Mouse (Mus musculus): Measurements from ENCODE around the gene Lhpp. TPM values are rescaled to one million over a fixed set of nuclear protein-coding genes. Genes with fewer than 3 reads are reported as not detected.
A peak's percentile ranks its signal among the peaks of the same experiment; 100 is the strongest.

Lhpp gene
- 23.1 and 25.7 TPM in 2 replicates for polyA plus RNA-seq (2015; fragmentation: Nextera tagmentation; extraction: Ambion mirVana)

DNA sequence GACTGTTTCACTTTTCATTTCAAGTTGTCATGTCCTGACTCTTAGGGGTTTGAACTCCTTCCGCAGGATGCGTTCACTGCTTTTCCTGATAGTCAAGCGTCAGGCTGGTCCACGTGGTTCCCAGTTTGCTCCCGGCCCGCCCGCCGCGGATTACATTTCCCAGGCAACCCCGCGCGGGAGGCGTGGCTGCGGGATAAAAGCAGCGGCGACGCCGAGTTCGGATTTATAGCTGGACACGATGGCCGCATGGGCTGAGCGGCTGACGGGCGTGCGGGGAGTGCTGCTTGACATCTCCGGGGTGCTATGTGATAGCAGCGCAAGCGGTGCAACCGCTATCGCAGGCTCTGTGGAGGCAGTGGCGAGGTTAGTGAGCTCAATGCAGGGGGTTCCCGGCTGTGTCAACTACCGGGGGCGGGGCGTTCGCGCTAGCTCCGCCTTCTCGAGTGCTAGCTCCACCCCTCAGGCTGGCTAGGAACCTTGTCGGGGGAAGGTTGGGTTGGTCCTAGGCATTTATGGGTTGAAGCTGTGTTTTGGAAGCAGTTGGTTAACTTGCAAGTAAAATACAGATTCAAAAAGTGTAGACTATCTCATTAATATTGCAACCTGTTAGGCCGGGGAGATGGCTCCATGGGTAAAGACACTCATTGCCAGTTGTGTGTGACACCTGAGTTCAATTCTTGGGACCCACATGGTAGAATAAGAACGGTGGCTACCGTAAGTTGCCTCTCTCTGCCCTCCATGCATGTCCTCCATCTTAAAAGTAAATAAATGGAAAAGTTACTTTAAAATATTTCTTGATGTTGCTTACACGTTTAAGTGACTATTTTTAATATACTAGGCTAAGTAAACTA, at the start of gene Lhpp:
Gene Lhpp (plus strand): TSS at position 171 of the 851 bp plus-strand sequence.
- peak; percentile 92 for ATAC-seq (replicated peaks)
- Histone ChIP-seq H3K4me2 (replicated peaks) (peak within 1 kb of the TSS; percentile 66), H3K9ac (replicated peaks) (peak within 1 kb of the TSS; percentile 52), H3K36me3 (no peaks in the 10 kb centered on the region), H3K27me3 (0 out of 2 replicates have a peak, but pooled peaks cover 4% of the 10 kb centered on the region), H3K4me3 (peak within 1 kb of the TSS; percentile 52), H3K9me3 (no peaks in the 10 kb centered on the region), H3K27ac (replicated peaks) (no peak within 1 kb of the TSS), H3K4me1 (peaks cover 8% of the 10 kb centered on the region; the same call in 1 of the 2 replicates)
- 8% methylated on average over 44 of the region's 44 CpGs for WGBS

DNA sequence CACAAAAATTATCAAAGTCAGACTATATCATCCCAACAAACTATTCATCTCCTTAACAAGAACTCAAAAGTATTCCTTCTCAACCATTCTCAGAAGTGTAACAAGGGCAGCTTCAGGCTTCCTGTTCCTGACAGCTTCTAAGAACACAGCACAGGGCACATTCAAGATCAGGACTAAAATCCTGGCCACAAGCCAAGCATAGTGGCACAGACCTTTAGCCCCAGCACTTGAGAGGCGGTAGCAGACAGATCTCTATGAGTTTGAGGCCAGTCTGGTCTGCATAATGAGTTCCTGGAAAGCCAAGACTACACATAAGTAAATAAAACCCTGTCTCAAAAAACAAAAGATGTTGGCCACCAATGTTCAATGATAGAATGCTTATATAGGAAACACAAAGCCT, 44.6 kb upstream of the Lhpp start:
- H3K27ac ChIP-seq (replicated peaks), result no peak overlapping the region
- H3K4me3 ChIP-seq, result no peak overlapping the region
- peaks cover 6% of the 10 kb centered on the region; the same call in 1 of the 2 replicates for H3K4me1 ChIP-seq
- peaks cover 30% of the 10 kb centered on the region for H3K36me3 ChIP-seq
- H3K9ac ChIP-seq (replicated peaks), result no peak overlapping the region
- no peak overlapping the region for H3K4me2 ChIP-seq (replicated peaks)
- 20% methylated on average over 1 of the region's 1 CpGs for WGBS
- no peaks in the 10 kb centered on the region for H3K27me3 ChIP-seq
- no peaks in the 10 kb centered on the region for H3K9me3 ChIP-seq
- no peak for ATAC-seq (replicated peaks)

DNA sequence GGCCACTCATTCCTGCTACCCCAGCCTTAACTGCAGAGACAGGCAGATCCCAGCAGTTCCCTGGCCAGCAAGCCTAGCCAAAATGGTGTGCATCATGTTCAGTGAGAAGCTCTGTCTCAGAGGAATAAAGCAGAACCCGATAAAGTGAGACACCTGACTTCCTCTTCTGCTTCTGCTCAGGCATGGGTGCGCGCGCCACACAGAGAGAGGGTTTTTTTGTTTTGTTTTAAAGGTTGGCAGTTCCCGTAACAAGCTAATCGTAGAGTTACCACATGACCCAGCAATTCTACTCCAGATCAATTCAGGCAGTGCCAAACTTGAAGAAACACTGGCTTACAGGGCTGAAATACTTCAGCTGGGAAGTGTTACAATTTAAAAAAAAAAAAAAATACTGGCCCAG, 41.6 kb upstream of the Lhpp start:
- Histone ChIP-seq H3K4me3 (no peak overlapping the region), H3K9ac (replicated peaks) (no peak overlapping the region), H3K4me1 (peaks cover 26% of the 10 kb centered on the region), H3K36me3 (peaks cover 7% of the 10 kb centered on the region; the same call in 1 of the 2 replicates), H3K27me3 (no peaks in the 10 kb centered on the region), H3K9me3 (no peaks in the 10 kb centered on the region), H3K27ac (replicated peaks) (no peak overlapping the region), H3K4me2 (replicated peaks) (no peak overlapping the region)
- 68% methylated on average over 6 of the region's 6 CpGs for WGBS
- no peak for ATAC-seq (replicated peaks)

DNA sequence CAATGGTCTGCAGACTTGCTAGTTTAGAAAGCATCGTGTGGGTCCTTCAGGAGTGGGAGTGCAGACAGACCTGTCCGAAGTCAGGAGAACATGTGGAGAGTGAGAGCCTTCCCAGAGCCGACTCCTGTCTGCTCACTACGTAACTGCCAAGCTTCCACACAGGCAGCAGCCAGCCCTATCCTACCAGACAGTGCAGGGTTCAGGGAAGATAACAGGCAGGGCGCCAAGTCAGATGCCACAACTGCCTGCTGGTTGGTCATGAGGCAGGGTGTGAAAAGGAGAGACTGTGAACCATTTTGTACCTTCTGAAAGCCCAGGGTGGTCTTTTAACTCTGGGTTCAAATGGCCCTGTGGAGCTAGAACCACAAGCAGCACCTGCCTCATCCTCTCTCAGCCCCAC, 40.4 kb upstream of the Lhpp start:
- H3K27ac ChIP-seq (replicated peaks), result no peak overlapping the region
- peaks cover 26% of the 10 kb centered on the region for H3K4me1 ChIP-seq
- no peaks in the 10 kb centered on the region for H3K27me3 ChIP-seq
- no peak overlapping the region for H3K4me2 ChIP-seq (replicated peaks)
- H3K9me3 ChIP-seq, result no peaks in the 10 kb centered on the region
- no peak for ATAC-seq (replicated peaks)
- no peak overlapping the region for H3K4me3 ChIP-seq
- H3K36me3 ChIP-seq, result peaks cover 2% of the 10 kb centered on the region; the same call in 1 of the 2 replicates
- H3K9ac ChIP-seq (replicated peaks), result no peak overlapping the region
- 80% methylated on average over 5 of the region's 5 CpGs for WGBS

DNA sequence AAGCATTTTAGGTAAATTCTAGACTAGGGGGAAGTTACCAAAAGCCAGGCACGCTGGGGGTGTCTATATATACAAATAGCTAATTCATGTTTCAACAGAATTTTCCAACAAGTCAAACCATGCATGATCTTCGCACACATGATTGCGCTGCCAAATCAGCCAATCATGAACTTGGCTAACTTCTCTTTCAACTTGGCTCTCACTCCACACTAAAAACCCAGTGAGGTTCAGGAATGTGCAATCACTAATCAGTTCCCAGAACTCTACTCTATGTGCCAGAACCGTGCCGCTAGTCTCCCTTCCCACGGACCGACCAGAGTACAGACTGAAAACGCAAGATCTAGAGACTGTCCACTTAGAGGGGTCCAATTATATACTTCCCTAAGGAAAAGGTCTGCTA, 39.0 kb upstream of the Lhpp start:
- Histone ChIP-seq H3K27me3 (no peaks in the 10 kb centered on the region), H3K4me2 (replicated peaks) (no peak overlapping the region), H3K4me1 (peaks cover 33% of the 10 kb centered on the region), H3K36me3 (no peaks in the 10 kb centered on the region), H3K4me3 (no peak overlapping the region), H3K9ac (replicated peaks) (no peak overlapping the region), H3K9me3 (no peaks in the 10 kb centered on the region), H3K27ac (replicated peaks) (peak overlapping the region; percentile 42; the same call in 1 of the 2 replicates)
- ATAC-seq (replicated peaks), result no peak
- WGBS, result 42% methylated on average over 8 of the region's 8 CpGs

DNA sequence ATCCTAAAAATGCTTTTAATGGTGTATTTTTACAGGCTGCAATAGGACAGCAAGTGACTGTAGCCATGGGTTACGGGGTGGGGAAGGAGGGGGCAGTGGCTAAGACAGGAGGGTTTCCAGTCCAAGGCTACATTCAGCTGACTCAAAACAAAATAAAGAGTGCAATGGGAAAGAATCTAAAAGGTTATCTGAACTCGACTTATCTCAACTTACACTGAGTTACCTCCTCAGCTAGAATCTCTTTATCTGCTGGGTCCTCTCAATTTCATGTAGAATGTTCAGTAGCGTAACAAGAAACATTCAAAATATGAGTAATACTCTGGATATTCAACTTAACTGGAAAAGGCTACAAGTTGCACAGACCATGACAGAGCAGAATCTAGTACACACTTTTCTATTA, 37.7 kb upstream of the Lhpp start:
- H3K9ac ChIP-seq (replicated peaks), result no peak overlapping the region
- no peak overlapping the region for H3K4me3 ChIP-seq
- H3K27me3 ChIP-seq, result no peaks in the 10 kb centered on the region
- H3K4me2 ChIP-seq (replicated peaks), result peak overlapping the region; percentile 22; the same call in 1 of the 2 replicates
- H3K27ac ChIP-seq (replicated peaks), result peak overlapping the region; percentile 42
- no peak for ATAC-seq (replicated peaks)
- WGBS, result 48% methylated on average over 3 of the region's 3 CpGs
- no peaks in the 10 kb centered on the region for H3K9me3 ChIP-seq
- peaks cover 35% of the 10 kb centered on the region for H3K4me1 ChIP-seq
- H3K36me3 ChIP-seq, result no peaks in the 10 kb centered on the region

DNA sequence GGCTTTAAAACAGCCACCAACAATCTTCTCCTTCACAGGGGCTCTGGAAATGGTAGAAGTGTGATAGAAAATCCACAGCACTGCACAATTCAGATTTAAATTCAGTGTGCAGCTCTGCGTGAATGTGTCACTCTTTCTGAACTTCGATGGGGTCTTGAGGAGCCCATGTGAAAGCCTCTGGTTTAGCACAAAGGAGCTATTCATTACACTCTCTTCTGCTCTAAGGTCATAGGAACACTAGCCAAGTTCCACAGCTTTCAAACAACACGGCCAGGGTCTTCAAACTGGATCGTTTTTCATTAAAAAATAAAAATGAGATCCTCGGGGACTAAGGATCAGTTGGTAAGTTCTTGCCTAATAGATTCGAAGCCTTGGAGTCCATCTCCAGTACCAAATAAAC, 37.2 kb upstream of the Lhpp start:
- no peaks in the 10 kb centered on the region for H3K27me3 ChIP-seq
- H3K9ac ChIP-seq (replicated peaks), result no peak overlapping the region
- peak overlapping the region; percentile 42 for H3K27ac ChIP-seq (replicated peaks)
- H3K9me3 ChIP-seq, result no peaks in the 10 kb centered on the region
- no peaks in the 10 kb centered on the region for H3K36me3 ChIP-seq
- H3K4me1 ChIP-seq, result peaks cover 35% of the 10 kb centered on the region
- no peak overlapping the region for H3K4me3 ChIP-seq
- H3K4me2 ChIP-seq (replicated peaks), result no peak overlapping the region
- ATAC-seq (replicated peaks), result no peak
- WGBS, result 15% methylated on average over 6 of the region's 6 CpGs

DNA sequence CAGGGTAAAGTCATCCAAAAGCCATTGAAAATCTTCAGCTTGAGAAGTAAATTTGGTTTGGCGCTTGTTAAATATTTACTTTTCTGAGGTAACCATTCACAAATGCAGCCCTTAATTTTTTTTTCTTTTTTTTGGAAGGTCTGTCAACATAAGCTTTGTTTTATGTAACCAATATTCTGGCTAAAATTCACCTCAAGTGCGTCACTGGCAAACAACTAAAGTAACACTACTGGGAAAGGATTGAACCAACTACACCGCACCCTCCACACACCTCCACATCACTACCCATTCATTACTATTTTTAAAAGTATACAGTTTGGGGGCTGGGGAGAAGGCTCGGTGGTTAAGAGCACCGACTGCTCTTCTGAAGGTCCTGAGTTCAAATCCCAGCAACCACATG, 35.8 kb upstream of the Lhpp start:
- no peak overlapping the region for H3K27ac ChIP-seq (replicated peaks)
- no peak overlapping the region for H3K4me3 ChIP-seq
- 91% methylated on average over 5 of the region's 5 CpGs for WGBS
- H3K27me3 ChIP-seq, result no peaks in the 10 kb centered on the region
- H3K9me3 ChIP-seq, result no peaks in the 10 kb centered on the region
- H3K4me2 ChIP-seq (replicated peaks), result no peak overlapping the region
- H3K9ac ChIP-seq (replicated peaks), result no peak overlapping the region
- H3K36me3 ChIP-seq, result no peaks in the 10 kb centered on the region
- peaks cover 35% of the 10 kb centered on the region for H3K4me1 ChIP-seq
- ATAC-seq (replicated peaks), result no peak

DNA sequence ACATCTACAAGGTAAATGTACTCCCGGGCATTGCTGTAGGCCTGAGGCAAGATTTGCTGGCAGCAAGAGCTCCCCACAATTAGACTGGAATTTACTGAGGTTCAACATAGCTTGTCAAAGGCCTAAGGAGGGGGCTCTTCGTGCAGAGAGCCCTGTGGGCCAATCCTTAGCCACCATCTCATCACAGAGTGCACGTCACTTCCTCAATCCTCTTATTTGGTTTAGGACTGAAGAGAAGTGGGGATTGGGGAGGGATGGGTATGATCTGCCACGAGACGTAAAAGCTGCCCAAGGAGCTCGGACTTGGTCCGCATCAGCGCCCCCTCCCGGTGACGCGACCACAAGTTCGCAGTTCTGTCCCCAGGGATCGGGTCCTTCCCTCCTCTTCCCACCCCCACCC, 34.8 kb upstream of the Lhpp start:
- 1% methylated on average over 13 of the region's 13 CpGs for WGBS
- ATAC-seq (replicated peaks), result peak; percentile 91

DNA sequence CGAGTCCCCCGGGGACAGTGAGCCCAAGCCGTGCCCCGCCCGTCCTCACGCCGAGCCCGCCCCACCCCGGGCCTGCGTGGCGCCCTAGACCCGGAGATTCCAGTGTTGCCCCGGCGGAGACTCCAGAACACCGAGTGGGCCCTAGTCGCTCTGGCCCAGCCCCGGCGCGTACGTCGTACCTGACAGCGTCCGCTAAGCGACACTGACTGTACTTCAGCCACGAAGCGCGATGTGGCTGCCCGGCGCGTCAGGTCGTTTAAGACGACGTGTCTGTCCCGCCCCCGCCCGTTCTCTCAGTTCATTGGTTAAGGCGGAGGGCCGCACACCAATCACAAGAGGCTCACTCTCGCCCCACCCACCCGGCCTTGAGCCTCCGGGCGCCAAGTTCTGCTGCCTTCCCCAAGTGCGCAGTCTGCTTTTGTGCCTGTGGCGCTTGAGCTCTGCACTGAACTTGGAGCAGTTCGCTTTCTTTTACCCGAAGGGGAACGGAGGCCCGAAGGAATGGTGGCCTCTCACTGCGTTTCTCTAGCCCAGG, 34.3 kb upstream of the Lhpp start, which contains the start of gene Oat:
Gene Oat (minus strand): TSS at position 283 of the 535 bp plus-strand sequence.
- peak; percentile 96 for ATAC-seq (replicated peaks)
- Histone ChIP-seq H3K4me1 (peaks cover 26% of the 10 kb centered on the region), H3K27me3 (no peaks in the 10 kb centered on the region), H3K27ac (replicated peaks) (peak within 1 kb of the TSS; percentile 88), H3K4me3 (peak within 1 kb of the TSS; percentile 72), H3K36me3 (no peaks in the 10 kb centered on the region), H3K4me2 (replicated peaks) (peak within 1 kb of the TSS; percentile 64), H3K9me3 (no peaks in the 10 kb centered on the region), H3K9ac (replicated peaks) (peak within 1 kb of the TSS; percentile 58)
- under 1% methylated on average over 49 of the region's 49 CpGs for WGBS

More for the DNA sequence above, 34.8 kb upstream of the Lhpp start:
- peak overlapping the region; percentile 64 for H3K4me2 ChIP-seq (replicated peaks)
- no peaks in the 10 kb centered on the region for H3K36me3 ChIP-seq
- H3K4me1 ChIP-seq, result peaks cover 30% of the 10 kb centered on the region
- H3K27ac ChIP-seq (replicated peaks), result peak overlapping the region; percentile 88
- H3K27me3 ChIP-seq, result no peaks in the 10 kb centered on the region
- H3K4me3 ChIP-seq, result peak overlapping the region; percentile 72
- H3K9ac ChIP-seq (replicated peaks), result peak overlapping the region; percentile 58
- H3K9me3 ChIP-seq, result no peaks in the 10 kb centered on the region

DNA sequence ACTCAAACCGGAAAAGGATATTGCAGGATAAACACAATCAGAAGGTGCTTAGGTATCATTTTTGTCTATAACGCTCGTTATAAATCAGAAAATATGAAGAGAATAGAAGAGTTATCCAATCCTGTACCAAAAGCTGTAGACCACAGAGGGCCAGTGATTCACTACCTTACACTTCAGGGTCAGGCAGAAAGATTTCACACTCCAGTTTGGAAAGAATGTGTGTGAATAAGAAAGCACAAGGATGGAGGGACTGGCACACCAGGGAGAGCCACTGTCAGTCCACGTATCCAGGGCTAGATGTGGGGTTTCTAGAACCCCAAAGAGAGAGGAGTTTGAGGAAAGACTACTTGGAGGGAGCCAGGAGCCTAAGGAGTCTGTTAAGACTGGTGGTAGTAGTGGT, 33.5 kb upstream of the Lhpp start:
- Histone ChIP-seq H3K4me3 (no peak overlapping the region), H3K27ac (replicated peaks) (no peak overlapping the region), H3K9ac (replicated peaks) (no peak overlapping the region), H3K4me1 (peaks cover 19% of the 10 kb centered on the region), H3K36me3 (no peaks in the 10 kb centered on the region), H3K4me2 (replicated peaks) (peak overlapping the region; percentile 64; the same call in 1 of the 2 replicates), H3K9me3 (no peaks in the 10 kb centered on the region), H3K27me3 (no peaks in the 10 kb centered on the region)
- 61% methylated on average over 4 of the region's 4 CpGs for WGBS
- ATAC-seq (replicated peaks), result no peak

DNA sequence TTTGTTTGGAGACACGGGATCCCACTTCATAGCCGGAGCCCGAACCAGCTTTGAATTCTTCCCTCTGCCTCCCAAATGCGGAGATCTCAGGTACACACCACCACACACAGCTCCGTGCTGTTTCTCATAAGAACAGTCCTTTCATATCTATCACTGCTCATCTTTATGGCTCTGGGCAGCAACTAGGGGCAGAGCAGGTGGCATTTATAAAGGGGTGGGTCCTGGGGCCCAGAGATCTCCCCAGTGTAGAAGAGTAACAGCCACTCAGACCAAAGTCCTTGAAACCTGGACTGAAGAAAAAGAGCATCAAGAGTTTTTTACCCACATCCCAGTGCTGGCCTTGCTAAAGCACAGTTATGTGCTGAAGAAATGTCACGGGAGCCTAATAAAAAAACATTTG, 29.9 kb upstream of the Lhpp start:
- ATAC-seq (replicated peaks), result no peak
- 87% methylated on average over 6 of the region's 6 CpGs for WGBS

More for the DNA sequence above, 29.9 kb upstream of the Lhpp start:
- Histone ChIP-seq H3K27me3 (no peaks in the 10 kb centered on the region), H3K9me3 (no peaks in the 10 kb centered on the region), H3K9ac (replicated peaks) (no peak overlapping the region), H3K36me3 (no peaks in the 10 kb centered on the region), H3K4me1 (peaks cover 5% of the 10 kb centered on the region), H3K27ac (replicated peaks) (no peak overlapping the region), H3K4me3 (no peak overlapping the region), H3K4me2 (replicated peaks) (no peak overlapping the region)
